Mouse (Mus musculus) heart, postnatal 0 days (tissue): ENCODE measurements around the gene Ndrg3. TPM values are rescaled to one million over a fixed set of nuclear protein-coding genes. Genes with fewer than 3 reads are reported as not detected.
"Not testable (repeated sequence)": the region's sequence is repeated elsewhere in the genome, so short reads cannot be mapped to it uniquely, and the experiment has no call there.

Source experiments
- ATAC-seq: fragments of 200-750 bp; cut with Nextera tagmentation; 2 replicates; pipeline ENCODE4 v1.8.0; 2017; ENCODE audit warnings: low read depth, moderate number of reproducible peaks, moderate library complexity; ENCODE audit not compliant: insufficient read depth
- DNase-seq: peaks from one replicate; pipeline ENCODE4 v3.0.0-alpha.2; 2016; ENCODE audit warnings: low spot score
- H3K27ac ChIP-seq: fragments of 300-500 bp; sonication (generic); 2 replicates; pipeline ENCODE4 v1.5.1; 2014; ENCODE audit warnings: low read depth, mild to moderate bottlenecking
- H3K27me3 ChIP-seq: fragments of 300-500 bp; sonication (generic); 2 replicates; pipeline ENCODE4 v1.6.1; 2014; ENCODE audit warnings: low read length, mixed read lengths; ENCODE audit not compliant: control insufficient read depth, insufficient read depth
- H3K36me3 ChIP-seq: fragments of 300-500 bp; sonication (generic); replicated peaks from 2 replicates; pipeline ENCODE4 v1.6.1; 2014; ENCODE audit warnings: low read length, mixed read lengths; ENCODE audit not compliant: control insufficient read depth, insufficient read depth
- H3K4me1 ChIP-seq: fragments of 300-500 bp; sonication (generic); 2 replicates; pipeline ENCODE4 v1.6.1; 2014; ENCODE audit warnings: antibody characterized with exemption; ENCODE audit not compliant: control insufficient read depth, insufficient read depth
- H3K4me2 ChIP-seq: fragments of 300-500 bp; sonication (generic); 2 replicates; pipeline ENCODE4 v1.6.1; 2014; ENCODE audit warnings: low read depth, mild to moderate bottlenecking, low read length, moderate library complexity
- H3K4me3 ChIP-seq: fragments of 300-500 bp; sonication (generic); 2 replicates; pipeline ENCODE4 v1.5.1; 2014; ENCODE audit warnings: low read depth, low read length
- H3K9ac ChIP-seq: fragments of 300-500 bp; sonication (generic); replicated peaks from 2 replicates; pipeline ENCODE4 v1.6.1; 2014; ENCODE audit warnings: low read depth, low read length, mixed read lengths
- H3K9me3 ChIP-seq: fragments of 300-500 bp; sonication (generic); replicated peaks from 2 replicates; pipeline ENCODE4 v1.6.1; 2016; ENCODE audit warnings: low read length; ENCODE audit not compliant: control insufficient read depth
- CTCF ChIP-seq: IDR thresholded peaks from 2 replicates; pipeline ENCODE4 v1.5.1; 2016; ENCODE audit warnings: antibody characterized with exemption, control low read depth, low read depth
- EP300 ChIP-seq: IDR thresholded peaks from 2 replicates; pipeline ENCODE4 v1.6.1; 2016; ENCODE audit warnings: antibody characterized with exemption, low read depth
- WGBS: fragments of 180-500 bp; shearing (Covaris S2); extraction: QIAGEN DNeasy Blood & Tissue Kit; methylation state at CpG from one replicate; pipeline ENCODE4 v1.1.7; 2014; 5-methylcytosine and 5-hydroxymethylcytosine counted together
- polyA plus RNA-seq: library from polyadenylated mRNA; unstranded; fragments of >200 nt; fragmentation: Nextera tagmentation; extraction: Ambion mirVana; gene quantifications from 2 replicates; pipeline ENCODE4 v1.2.1, GENCODE M21; 2015
- total RNA-seq: library from RNA; depleted of rRNA; stranded (reverse); fragments of >200 nt; gene quantifications from 2 replicates; pipeline ENCODE4 v1.2.3, GENCODE M21; 2014; ENCODE audit warnings: low replicate concordance

Ndrg3 gene
- total and polyA plus RNA-seq, 2 experiments from 2014 or later, result 16.2 to 27.2 TPM

GRCm38 (mm10) chr2:156916419-156917125, 75.3 kb downstream of the Ndrg3 start:
- Histone ChIP-seq H3K4me1 (no peaks in the 10 kb centered on the region), H3K9ac (no peak overlapping the region), H3K4me3 (no peak overlapping the region), H3K27me3 (no peaks in the 10 kb centered on the region; the same call in 1 of the 2 replicates), H3K9me3 (no peaks in the 10 kb centered on the region; the same call in 1 of the 2 replicates), H3K27ac (no peak overlapping the region), H3K36me3 (no peaks in the 10 kb centered on the region), H3K4me2 (no peak overlapping the region)
- DNase-seq (no peak), ATAC-seq (no peak)
- 83% methylated on average over 3 of the region's 3 CpGs for WGBS
- TF ChIP-seq EP300, result no peak
- no peak for TF ChIP-seq CTCF

- ATAC-seq (no peak), DNase-seq (no peak)
- Histone ChIP-seq H3K4me1 (no peaks in the 10 kb centered on the region), H3K27ac (no peak overlapping the region), H3K36me3 (no peaks in the 10 kb centered on the region), H3K9ac (no peak overlapping the region), H3K4me3 (no peak overlapping the region), H3K27me3 (no peaks in the 10 kb centered on the region; the same call in 1 of the 2 replicates), H3K9me3 (no peaks in the 10 kb centered on the region; the same call in 1 of the 2 replicates), H3K4me2 (no peak overlapping the region)
- WGBS, result 53% methylated on average over 3 of the region's 3 CpGs
- TF ChIP-seq CTCF (no peak), EP300 (no peak)
Measured at GRCm38 (mm10) chr2:156915559-156915958, 76.3 kb downstream of the Ndrg3 start.

GRCm38 (mm10) chr2:156913191-156913590, 78.7 kb downstream of the Ndrg3 start:
- H3K9ac ChIP-seq, result no peak overlapping the region
- H3K9me3 ChIP-seq, result no peaks in the 10 kb centered on the region; the same call in 1 of the 2 replicates
- no peak overlapping the region for H3K27ac ChIP-seq
- DNase-seq (no peak), ATAC-seq (no peak)
- TF ChIP-seq EP300, result no peak
- TF ChIP-seq CTCF, result no peak
- H3K4me2 ChIP-seq, result no peak overlapping the region
- H3K4me3 ChIP-seq, result no peak overlapping the region
- H3K36me3 ChIP-seq, result no peaks in the 10 kb centered on the region
- 45% methylated on average over 5 of the region's 5 CpGs for WGBS
- H3K27me3 ChIP-seq, result no peaks in the 10 kb centered on the region; the same call in 1 of the 2 replicates
- H3K4me1 ChIP-seq, result no peaks in the 10 kb centered on the region

- H3K4me3 ChIP-seq, H3K4me1 ChIP-seq, H3K36me3 ChIP-seq, ATAC-seq, H3K4me2 ChIP-seq, H3K27ac ChIP-seq, DNase-seq, H3K9ac ChIP-seq, H3K27me3 ChIP-seq, H3K9me3 ChIP-seq: not testable (repeated sequence)
- WGBS, result 32% methylated on average over 4 of the region's 4 CpGs
Measured at GRCm38 (mm10) chr2:156905931-156906330, 85.9 kb downstream of the Ndrg3 start.

GRCm38 (mm10) chr2:156904976-156905717, 86.7 kb downstream of the Ndrg3 start:
- Histone ChIP-seq H3K27me3 (no peaks in the 10 kb centered on the region), H3K27ac (no peak overlapping the region), H3K9ac (no peak overlapping the region), H3K36me3 (no peaks in the 10 kb centered on the region), H3K4me3 (no peak overlapping the region), H3K4me2 (no peak overlapping the region), H3K9me3 (no peaks in the 10 kb centered on the region), H3K4me1 (no peaks in the 10 kb centered on the region)
- DNase-seq, result peak; percentile 36
- no peak for ATAC-seq
- WGBS, result 18% methylated on average over 6 of the region's 6 CpGs
- TF ChIP-seq EP300, result no peak
- TF ChIP-seq CTCF, result peak; percentile 70
